In the genomic region with DNA sequence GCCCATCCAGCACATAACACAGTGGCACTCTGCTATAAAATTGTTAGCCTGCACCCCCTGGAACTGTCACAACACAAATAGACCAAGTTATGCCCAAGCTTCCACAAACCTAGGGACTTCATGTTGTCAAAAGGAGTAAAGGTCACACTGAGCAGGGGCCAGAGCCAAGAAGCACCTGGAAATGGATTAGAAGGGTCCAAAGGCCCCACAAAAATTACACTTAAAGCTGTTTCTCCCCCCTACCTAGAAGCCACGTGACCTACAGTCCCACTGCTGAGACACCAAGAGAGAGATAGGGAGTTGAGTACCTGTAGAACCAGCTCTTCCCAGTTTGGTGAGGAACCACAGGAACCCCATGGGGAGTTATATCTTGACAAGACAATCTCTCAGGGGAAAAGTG, we compare ENCODE assay signal across 22 mouse cellular contexts.
DNase-seq lines count a peak whose midpoint lies in the region; ATAC-seq and TF ChIP-seq lines count a peak whose summit lies in the region.
"Had no signal": no experiment of that assay in that cellular context is flagged by ENCODE, and none has a peak within 500 bp of the region (broad histone marks: within the 10 kb centered on the region; RNA-seq: fewer than 3 reads in every experiment).

No protein-coding gene starts in this region.

- H3K4me2 ChIP-seq in heart, embryonic 11.5 days, result no peak overlapping the region
- no peak overlapping the region for H3K4me2 ChIP-seq in kidney, embryonic 14.5 days (replicated peaks; ENCODE audit: low read depth, low read length)
- H3K4me2 ChIP-seq in intestine, postnatal 0 days (replicated peaks; ENCODE audit: low read depth), result no peak overlapping the region
- H3K4me2 ChIP-seq: forebrain, embryonic 13.5 days; heart, embryonic 13.5 days; hindbrain, embryonic 14.5 days had no signal

- H3K36me3 ChIP-seq in heart, embryonic 10.5 days, result no peaks in the 10 kb centered on the region; the same call in 1 of the 2 replicates
- no peaks in the 10 kb centered on the region for H3K36me3 ChIP-seq in heart, embryonic 11.5 days (ENCODE audit: control insufficient read depth, insufficient read depth, low read length)
- no peaks in the 10 kb centered on the region for H3K36me3 ChIP-seq in kidney, embryonic 14.5 days (ENCODE audit: control insufficient read depth, insufficient read depth, low read length)
- H3K36me3 ChIP-seq in MEL (ENCODE audit: control insufficient read depth in 1 of 2, insufficient read depth in 2 of 2, low read length in 2 of 2), result no peaks in the 10 kb centered on the region
- no peaks in the 10 kb centered on the region for H3K36me3 ChIP-seq in intestine, postnatal 0 days (ENCODE audit: control insufficient read depth, insufficient read depth)
- H3K36me3 ChIP-seq: forebrain, embryonic 10.5 days had no signal

- TF ChIP-seq EP300 in MEL (IDR thresholded peaks at IDR 0.05; ENCODE audit: low read depth in 1 of 2, low read length in 2 of 2), result no peak

- peak overlapping the region; percentile 84; the same call in 1 of the 2 replicates for H3K27ac ChIP-seq in heart, embryonic 10.5 days
- H3K27ac ChIP-seq in heart, embryonic 11.5 days (ENCODE audit: low read depth, low read length), result no peak overlapping the region
- no peak overlapping the region for H3K27ac ChIP-seq in kidney, embryonic 14.5 days (ENCODE audit: low read depth, low read length)
- H3K27ac ChIP-seq in MEL (ENCODE audit: control insufficient read depth, low read depth, low read length), result no peak overlapping the region
- no peak overlapping the region for H3K27ac ChIP-seq in intestine, postnatal 0 days (ENCODE audit: low read depth, low read length)
- H3K27ac ChIP-seq: forebrain, embryonic 10.5 days; forebrain, embryonic 13.5 days; hindbrain, embryonic 14.5 days had no signal

- no peak overlapping the region for H3K9ac ChIP-seq in heart, embryonic 11.5 days (ENCODE audit: low read depth, low read length)
- H3K9ac ChIP-seq in kidney, embryonic 14.5 days (ENCODE audit: low read depth, low read length), result no peak overlapping the region
- no peak overlapping the region for H3K9ac ChIP-seq in MEL (ENCODE audit: control insufficient read depth, low read depth, low read length, poor library complexity, severe bottlenecking)
- no peak overlapping the region for H3K9ac ChIP-seq in intestine, postnatal 0 days (ENCODE audit: low read depth, low read length)
- H3K9ac ChIP-seq: forebrain, embryonic 13.5 days; heart, embryonic 13.5 days; hindbrain, embryonic 14.5 days had no signal

- H3K27me3 ChIP-seq in heart, embryonic 10.5 days (ENCODE audit: insufficient read depth, poor library complexity, severe bottlenecking), result 0 out of 2 replicates have a peak, but pooled peaks cover 3% of the 10 kb centered on the region
- no peaks in the 10 kb centered on the region for H3K27me3 ChIP-seq in heart, embryonic 11.5 days (ENCODE audit: control insufficient read depth, insufficient read depth, low read length)
- 0 out of 2 replicates have a peak, but pooled peaks cover 3% of the 10 kb centered on the region for H3K27me3 ChIP-seq in kidney, embryonic 14.5 days (ENCODE audit: control insufficient read depth, insufficient read depth, low read length)
- peaks cover 0 to 2% of the 10 kb centered on the region in 2 experiments; a peak in 2 of 4 replicates for H3K27me3 ChIP-seq in MEL (ENCODE audit: control insufficient read depth in 1 of 2, insufficient read depth in 2 of 2, low read length in 2 of 2)
- no peaks in the 10 kb centered on the region for H3K27me3 ChIP-seq in intestine, postnatal 0 days (replicated peaks; ENCODE audit: control insufficient read depth, insufficient read depth, low read length)
- H3K27me3 ChIP-seq: heart, embryonic 13.5 days; Patski had no signal

- DNase-seq in heart, embryonic 10.5 days (ENCODE audit: low spot score), result no peak
- peak; percentile 48 for DNase-seq in kidney, adult 9 months
- DNase-seq in MEL (ENCODE audit: low read depth, low spot score), result no peak
- DNase-seq: adrenal gland, postnatal 10 days; adrenal gland, postnatal 36 days; cerebellum, adult 18-20 months; cerebellum, adult 9-10 months; cerebellum, postnatal 14 days; gastrocnemius, postnatal 10 days; heart, adult 11 months; heart, postnatal 14 days; heart, postnatal 4 days had no signal

- H3K4me1 ChIP-seq in heart, embryonic 10.5 days, result peaks cover 72% of the 10 kb centered on the region
- H3K4me1 ChIP-seq in heart, embryonic 11.5 days (ENCODE audit: control insufficient read depth, insufficient read depth, low read length), result peaks cover 46% of the 10 kb centered on the region
- H3K4me1 ChIP-seq in kidney, embryonic 14.5 days (ENCODE audit: control insufficient read depth, insufficient read depth, low read length), result no peaks in the 10 kb centered on the region
- H3K4me1 ChIP-seq in MEL (ENCODE audit: control insufficient read depth in 1 of 2, insufficient read depth in 2 of 2, low read length in 2 of 2), result peaks cover 3% of the 10 kb centered on the region in 2 experiments; a peak in 2 of 4 replicates
- no peaks in the 10 kb centered on the region; the same call in 1 of the 2 replicates for H3K4me1 ChIP-seq in intestine, postnatal 0 days (replicated peaks; ENCODE audit: control insufficient read depth, insufficient read depth, low read length)
- H3K4me1 ChIP-seq: forebrain, embryonic 10.5 days; forebrain, embryonic 13.5 days had no signal

- no peak for ATAC-seq in heart, embryonic 11.5 days (replicated peaks; ENCODE audit: insufficient number of reproducible peaks, low FRiP score, low TSS enrichment)
- ATAC-seq in kidney, embryonic 14.5 days (ENCODE audit: low FRiP score, low TSS enrichment), result no peak
- peak; percentile 46; the same call in 1 of the 2 replicates for ATAC-seq in intestine, postnatal 0 days
- ATAC-seq in monocyte, adult 5-6 weeks (replicated peaks; ENCODE audit: insufficient number of reproducible peaks, low FRiP score, low TSS enrichment, poor library complexity, severe bottlenecking), result no peak
- ATAC-seq: forebrain, embryonic 13.5 days; forebrain, embryonic 16.5 days; Patski had no signal

- no peak for TF ChIP-seq RAD21 in MEL (IDR thresholded peaks at IDR 0.05; ENCODE audit: low read depth, low read length)

- H3K4me3 ChIP-seq in heart, embryonic 10.5 days, result no peak overlapping the region
- H3K4me3 ChIP-seq in heart, embryonic 11.5 days (ENCODE audit: low read depth, low read length), result no peak overlapping the region
- no peak overlapping the region for H3K4me3 ChIP-seq in kidney, embryonic 14.5 days (ENCODE audit: low read length)
- no peak overlapping the region for H3K4me3 ChIP-seq in MEL (ENCODE audit: control insufficient read depth in 1 of 2, insufficient read depth in 1 of 2, low read depth in 2 of 2, low read length in 2 of 2)
- no peak overlapping the region for H3K4me3 ChIP-seq in intestine, postnatal 0 days (ENCODE audit: low read depth, low read length)
- H3K4me3 ChIP-seq: forebrain, embryonic 10.5 days; forebrain, embryonic 13.5 days; heart, embryonic 13.5 days had no signal

- no peak for TF ChIP-seq CTCF in MEL (IDR thresholded peaks at IDR 0.05 in 2 of 3, conservative IDR thresholded peaks at IDR 0.05 in 1 of 3; ENCODE audit: control insufficient read depth in 1 of 3, insufficient read depth in 1 of 3, low read depth in 2 of 3, low read length in 3 of 3, poor library complexity in 1 of 3, severe bottlenecking in 1 of 3)
- TF ChIP-seq CTCF in intestine, postnatal 0 days (IDR thresholded peaks at IDR 0.05; ENCODE audit: low read depth), result no peak

- H3K9me3 ChIP-seq in heart, embryonic 10.5 days, result no peaks in the 10 kb centered on the region
- no peaks in the 10 kb centered on the region for H3K9me3 ChIP-seq in heart, embryonic 11.5 days (replicated peaks; ENCODE audit: control insufficient read depth, low read length)
- H3K9me3 ChIP-seq in kidney, embryonic 14.5 days (ENCODE audit: control insufficient read depth, low read length), result no peaks in the 10 kb centered on the region
- no peaks in the 10 kb centered on the region for H3K9me3 ChIP-seq in MEL (replicated peaks; ENCODE audit: insufficient read depth, low read length)
- H3K9me3 ChIP-seq in intestine, postnatal 0 days (ENCODE audit: control insufficient read depth), result no peaks in the 10 kb centered on the region
- H3K9me3 ChIP-seq: forebrain, embryonic 10.5 days; forebrain, embryonic 13.5 days; heart, embryonic 13.5 days had no signal

- 57% methylated on average over 1 of the region's 1 CpGs for WGBS in heart, embryonic 10.5 days
- 74% methylated on average over 1 of the region's 1 CpGs for WGBS in heart, embryonic 11.5 days (ENCODE audit: insufficient replicate concordance)
- WGBS in kidney, embryonic 14.5 days, result 83% methylated on average over 1 of the region's 1 CpGs
- WGBS in intestine, postnatal 0 days, result 34% methylated on average over 1 of the region's 1 CpGs

- no peak for TF ChIP-seq POLR2A in MEL (IDR thresholded peaks at IDR 0.05; ENCODE audit: control insufficient read depth in 1 of 2, insufficient read depth in 1 of 2, low read depth in 1 of 2, low read length in 2 of 2, poor library complexity in 1 of 2)

- no peaks in the 10 kb centered on the region for H3K79me2 ChIP-seq in MEL (ENCODE audit: control insufficient read depth, insufficient read depth, low read length, poor library complexity)

TF ChIP-seq in MEL, 35 proteins besides CTCF, POLR2A, EP300 and RAD21:
- TF ChIP-seq USF1 (IDR thresholded peaks at IDR 0.05; ENCODE audit: low read depth, low read length), result peak; percentile 61; the same call in 1 of the 2 replicates
- TF ChIP-seq MAFK (IDR thresholded peaks at IDR 0.05; ENCODE audit: borderline replicate concordance, low read depth, low read length), result no peak
